Mouse (Mus musculus) MN1 (cell line): ENCODE results near the gene Sipa1.
A peak's percentile ranks its signal among the peaks of the same experiment; 100 is the strongest.

Experiments used
- DNase-seq: peaks from one replicate; pipeline ENCODE4 v3.0.0-alpha.2; 2016; ENCODE audit warnings: low spot score

Gene Sipa1

DNA sequence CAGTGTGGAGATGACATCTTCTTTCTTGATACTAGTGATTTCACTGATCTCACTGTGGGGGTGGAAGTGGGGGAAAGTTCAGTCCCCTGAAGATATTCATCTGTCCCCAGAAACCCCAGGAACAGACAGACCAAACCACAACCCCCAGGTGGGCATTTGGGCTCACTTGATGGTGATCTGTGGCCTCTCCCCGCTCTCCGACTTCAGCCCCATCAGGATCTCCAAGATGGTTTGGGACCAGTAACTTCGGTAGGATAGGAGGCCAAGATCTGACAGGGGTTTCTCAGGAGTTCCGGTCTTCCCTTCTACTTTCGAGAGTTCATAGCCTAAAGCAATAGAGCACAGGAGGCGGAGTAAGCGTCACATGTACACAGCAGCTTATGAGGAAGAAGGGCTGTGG, 59.8 kb downstream of the Sipa1 start:
- DNase-seq, result no peak

DNA sequence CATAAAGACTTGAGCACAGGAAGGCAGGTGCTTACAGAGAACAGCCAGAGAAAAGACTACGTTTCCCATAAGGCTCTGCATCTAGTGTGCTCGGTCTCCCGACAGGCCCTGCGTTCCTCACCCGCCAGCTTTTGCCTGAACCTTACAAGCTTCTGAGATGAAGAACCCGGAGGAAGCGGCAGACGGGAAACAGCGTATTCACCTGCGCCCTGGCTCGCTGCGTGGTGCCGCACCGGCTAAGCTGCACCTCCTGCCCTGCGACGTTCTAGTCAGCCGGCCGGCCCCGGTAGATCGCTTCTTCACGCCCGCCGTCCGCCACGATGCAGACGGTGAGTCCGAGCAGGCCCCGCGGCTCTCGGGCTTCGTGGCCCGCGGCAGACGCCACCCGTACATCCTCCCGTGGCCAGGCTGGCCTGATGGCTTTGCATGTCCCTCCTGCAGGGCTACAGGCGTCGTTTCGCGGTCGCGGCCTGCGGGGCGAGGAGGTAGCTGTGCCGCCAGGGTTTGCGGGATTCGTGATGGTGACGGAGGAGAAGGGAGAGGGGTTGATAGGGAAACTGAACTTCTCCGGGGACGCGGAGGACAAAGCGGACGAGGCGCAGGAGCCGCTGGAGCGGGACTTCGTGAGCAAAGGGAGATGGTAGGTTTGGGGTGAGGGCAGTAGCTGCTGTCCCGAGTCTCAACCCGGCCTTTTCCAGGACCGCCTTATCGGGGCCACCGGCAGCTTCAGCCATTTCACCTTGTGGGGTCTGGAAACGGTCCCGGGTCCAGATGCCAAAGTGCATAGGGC, 61.6 kb downstream of the Sipa1 start, which contains the start of gene Rnaseh2c:
TSS of gene Rnaseh2c (plus strand) at position 122 of the 790 bp plus-strand sequence.
- peak; percentile 35 for DNase-seq
